Mouse (Mus musculus): Measurements from ENCODE around the gene Vps29. TPM values are rescaled to one million over a fixed set of nuclear protein-coding genes. Genes with fewer than 3 reads are reported as not detected.

Gene Vps29
- polyA plus RNA-seq, 1 experiment = 139 TPM

DNA sequence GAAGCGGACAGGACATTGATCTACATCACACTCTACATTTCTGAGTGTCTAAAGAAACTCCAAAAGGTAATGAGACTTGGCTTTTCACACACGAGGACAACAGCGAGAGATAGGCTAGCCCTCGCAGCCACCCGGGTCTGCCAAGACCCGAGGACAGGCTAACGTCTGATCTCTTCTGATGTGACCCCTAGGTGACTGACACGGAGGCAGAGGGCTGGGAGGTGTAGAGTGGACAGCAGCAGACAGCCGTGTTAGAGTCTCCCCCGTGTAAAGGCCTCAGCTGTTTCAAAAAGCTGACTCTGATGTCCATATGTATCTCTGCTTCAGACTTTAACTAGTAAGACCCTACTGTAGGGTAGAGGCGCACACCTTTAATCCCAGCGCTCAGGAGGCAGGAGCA lies 49.2 kb downstream of the Vps29 start:
- H3ac ChIP-seq (ENCODE audit: control insufficient read depth, insufficient read length) = no peak overlapping the region
- H3K36me3 ChIP-seq (ENCODE audit: control insufficient read depth, insufficient read depth) = peaks cover 18% of the 10 kb centered on the region
- H3K4me2 ChIP-seq (ENCODE audit: low read depth) = no peak overlapping the region
- no peaks in the 10 kb centered on the region for H3K79me2 ChIP-seq (ENCODE audit: control insufficient read depth, insufficient read depth)
- TF ChIP-seq USF1 (IDR thresholded peaks at IDR 0.05; ENCODE audit: low read depth) = no peak
- H3K4me3 ChIP-seq = no peak overlapping the region
- H3K27me3 ChIP-seq (ENCODE audit: control insufficient read depth, insufficient read depth, insufficient read length) = no peaks in the 10 kb centered on the region

DNA sequence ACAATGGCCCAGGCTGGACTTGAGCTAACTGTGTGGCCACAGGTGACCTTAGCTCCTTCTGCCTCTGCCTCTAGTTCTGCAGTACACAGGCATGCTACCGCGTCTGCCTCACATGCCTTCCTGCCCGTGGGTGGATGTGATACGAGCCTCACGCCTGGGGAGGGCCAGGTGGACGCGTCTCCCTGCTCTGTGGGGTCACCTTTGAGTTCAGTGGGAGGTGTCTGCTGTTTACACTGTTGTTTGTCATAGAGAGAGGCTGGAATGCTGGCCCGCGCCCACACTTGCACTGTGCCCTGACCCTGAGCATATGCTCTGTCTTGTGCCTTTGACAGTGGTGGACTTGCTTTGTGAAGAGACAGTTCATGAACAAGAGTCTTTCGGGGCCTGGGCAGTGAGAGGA lies 51.4 kb downstream of the Vps29 start:
- no peaks in the 10 kb centered on the region for H3K27me3 ChIP-seq (ENCODE audit: control insufficient read depth, insufficient read depth, insufficient read length)
- H3K79me2 ChIP-seq (ENCODE audit: control insufficient read depth, insufficient read depth) = no peaks in the 10 kb centered on the region
- TF ChIP-seq MYOG (IDR thresholded peaks at IDR 0.05; ENCODE audit: control insufficient read depth in 1 of 3, insufficient read depth in 1 of 3, insufficient read length in 2 of 3, low read depth in 2 of 3) (no peak), POLR2A (IDR thresholded peaks at IDR 0.05; ENCODE audit: insufficient read length, low read depth) (no peak), POLR2AphosphoS2 (IDR thresholded peaks at IDR 0.05; ENCODE audit: insufficient read length, low read depth) (no peak), TCF12 (IDR thresholded peaks at IDR 0.05; ENCODE audit: insufficient read depth, poor library complexity, severe bottlenecking) (no peak), MAX (IDR thresholded peaks at IDR 0.05; ENCODE audit: low read depth) (no peak), MYOD1 (IDR thresholded peaks at IDR 0.05; ENCODE audit: control insufficient read depth in 1 of 3, insufficient read length in 2 of 3, low read depth in 2 of 3) (no peak), SRF (IDR thresholded peaks at IDR 0.05; ENCODE audit: control insufficient read depth, insufficient read length, low read depth) (no peak), CEBPB (IDR thresholded peaks at IDR 0.05; ENCODE audit: insufficient read depth, poor library complexity, severe bottlenecking) (no peak), E2F4 (IDR thresholded peaks at IDR 0.05; ENCODE audit: insufficient read depth) (no peak), REST (IDR thresholded peaks at IDR 0.05; ENCODE audit: insufficient read depth, insufficient read length) (no peak), USF1 (IDR thresholded peaks at IDR 0.05; ENCODE audit: low read depth) (no peak), TCF3 (IDR thresholded peaks at IDR 0.05; ENCODE audit: insufficient read length, low read depth) (no peak)
- H3ac ChIP-seq (ENCODE audit: control insufficient read depth, insufficient read length) = no peak overlapping the region
- no peak overlapping the region for H3K4me3 ChIP-seq
- H3K36me3 ChIP-seq (ENCODE audit: control insufficient read depth, insufficient read depth) = peaks cover 18% of the 10 kb centered on the region
- H3K4me2 ChIP-seq (ENCODE audit: low read depth) = no peak overlapping the region

DNA sequence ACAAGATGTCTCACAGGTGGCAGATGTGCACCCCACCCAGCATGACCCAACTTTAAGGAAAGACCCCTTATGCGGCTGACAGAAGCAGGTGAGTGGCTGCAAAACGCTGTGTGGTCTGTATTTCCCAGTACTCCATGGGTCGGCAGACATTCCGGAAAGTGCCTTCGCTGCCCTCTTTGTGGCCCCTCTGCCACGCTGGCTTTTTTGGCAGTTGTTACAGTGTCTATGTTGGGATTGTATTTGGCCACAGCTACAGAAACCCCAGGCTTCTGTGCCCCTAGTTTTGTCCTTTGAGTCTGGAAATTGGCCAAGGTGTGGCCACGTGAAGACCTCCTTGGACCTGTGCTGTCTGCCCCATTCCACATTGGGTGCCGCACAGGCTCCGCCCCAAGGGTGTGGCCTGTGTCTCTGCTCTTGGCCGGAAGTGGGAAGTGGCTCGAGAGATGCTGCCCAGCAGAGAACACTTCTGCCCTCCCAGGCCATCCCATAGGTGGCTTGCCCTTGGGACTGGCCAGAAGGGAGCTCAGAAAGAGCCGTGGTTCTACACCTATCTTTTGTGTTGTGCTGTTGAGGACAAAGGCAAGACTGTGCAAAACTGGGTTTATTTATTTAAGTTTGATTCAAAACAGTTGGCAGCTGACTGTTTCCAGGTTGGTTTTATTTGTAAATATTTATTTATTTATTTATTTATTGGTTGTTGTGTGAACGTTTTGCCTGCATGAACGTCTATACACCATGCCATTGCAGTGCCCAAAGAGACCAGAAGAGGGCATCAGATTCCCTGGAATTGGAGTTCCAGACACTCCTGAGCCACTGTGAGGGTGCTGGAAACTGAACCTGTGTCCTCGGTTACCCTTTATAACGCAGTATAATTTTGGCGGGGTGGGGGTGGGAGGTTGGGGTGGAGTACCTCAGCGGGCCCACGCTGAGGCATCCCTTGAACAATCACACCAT lies 55.8 kb downstream of the Vps29 start:
- H3K4me2 ChIP-seq (ENCODE audit: low read depth) = no peak overlapping the region
- H3K79me2 ChIP-seq (ENCODE audit: control insufficient read depth, insufficient read depth) = no peaks in the 10 kb centered on the region
- no peak overlapping the region for H3ac ChIP-seq (ENCODE audit: control insufficient read depth, insufficient read length)
- H3K4me3 ChIP-seq = no peak overlapping the region
- TF ChIP-seq CEBPB (IDR thresholded peaks at IDR 0.05; ENCODE audit: insufficient read depth, poor library complexity, severe bottlenecking) = no peak
- TF ChIP-seq TCF3 (IDR thresholded peaks at IDR 0.05; ENCODE audit: insufficient read length, low read depth) = no peak
- no peak for TF ChIP-seq SRF (IDR thresholded peaks at IDR 0.05; ENCODE audit: control insufficient read depth, insufficient read length, low read depth)
- TF ChIP-seq USF1 (IDR thresholded peaks at IDR 0.05; ENCODE audit: low read depth) = no peak
- TF ChIP-seq E2F4 (IDR thresholded peaks at IDR 0.05; ENCODE audit: insufficient read depth) = no peak
- no peak for TF ChIP-seq MYOG (IDR thresholded peaks at IDR 0.05; ENCODE audit: control insufficient read depth in 1 of 3, insufficient read depth in 1 of 3, insufficient read length in 2 of 3, low read depth in 2 of 3)
- no peak for TF ChIP-seq POLR2A (IDR thresholded peaks at IDR 0.05; ENCODE audit: insufficient read length, low read depth)
- no peak for TF ChIP-seq TCF12 (IDR thresholded peaks at IDR 0.05; ENCODE audit: insufficient read depth, poor library complexity, severe bottlenecking)
- no peak for TF ChIP-seq POLR2AphosphoS2 (IDR thresholded peaks at IDR 0.05; ENCODE audit: insufficient read length, low read depth)
- no peak for TF ChIP-seq MAX (IDR thresholded peaks at IDR 0.05; ENCODE audit: low read depth)
- TF ChIP-seq MYOD1 (IDR thresholded peaks at IDR 0.05; ENCODE audit: control insufficient read depth in 1 of 3, insufficient read length in 2 of 3, low read depth in 2 of 3) = no peak
- TF ChIP-seq REST (IDR thresholded peaks at IDR 0.05; ENCODE audit: insufficient read depth, insufficient read length) = no peak
- no peaks in the 10 kb centered on the region for H3K27me3 ChIP-seq (ENCODE audit: control insufficient read depth, insufficient read depth, insufficient read length)
- peaks cover 7% of the 10 kb centered on the region for H3K36me3 ChIP-seq (ENCODE audit: control insufficient read depth, insufficient read depth)

DNA sequence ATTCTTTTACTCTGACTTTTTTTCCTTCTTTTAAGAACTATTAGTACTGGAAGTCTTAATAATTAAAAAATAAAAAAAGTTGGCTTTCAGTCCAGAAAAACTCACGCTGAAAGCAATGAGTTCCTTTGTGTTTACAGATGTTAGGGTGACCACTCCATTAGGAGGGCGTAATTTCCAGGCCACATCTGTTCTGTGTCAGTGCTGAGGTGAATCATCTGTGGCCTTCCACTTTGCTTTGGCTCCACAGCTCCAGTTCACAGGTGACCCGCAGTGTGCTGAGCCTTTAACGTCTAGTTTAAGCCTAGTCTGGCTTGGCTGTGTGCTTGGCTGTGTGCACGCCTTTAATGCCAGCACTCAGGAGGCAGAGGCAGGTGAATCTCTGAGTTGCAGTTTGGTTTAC lies 57.7 kb downstream of the Vps29 start:
- no peak overlapping the region for H3K4me2 ChIP-seq (ENCODE audit: low read depth)
- TF ChIP-seq REST (IDR thresholded peaks at IDR 0.05; ENCODE audit: insufficient read depth, insufficient read length) = no peak
- no peak for TF ChIP-seq MYOG (IDR thresholded peaks at IDR 0.05; ENCODE audit: control insufficient read depth in 1 of 3, insufficient read depth in 1 of 3, insufficient read length in 2 of 3, low read depth in 2 of 3)
- H3ac ChIP-seq (ENCODE audit: control insufficient read depth, insufficient read length) = no peak overlapping the region
- H3K27me3 ChIP-seq (ENCODE audit: control insufficient read depth, insufficient read depth, insufficient read length) = no peaks in the 10 kb centered on the region
- H3K4me3 ChIP-seq = no peak overlapping the region
- peaks cover 4% of the 10 kb centered on the region for H3K36me3 ChIP-seq (ENCODE audit: control insufficient read depth, insufficient read depth)
- no peaks in the 10 kb centered on the region for H3K79me2 ChIP-seq (ENCODE audit: control insufficient read depth, insufficient read depth)

DNA sequence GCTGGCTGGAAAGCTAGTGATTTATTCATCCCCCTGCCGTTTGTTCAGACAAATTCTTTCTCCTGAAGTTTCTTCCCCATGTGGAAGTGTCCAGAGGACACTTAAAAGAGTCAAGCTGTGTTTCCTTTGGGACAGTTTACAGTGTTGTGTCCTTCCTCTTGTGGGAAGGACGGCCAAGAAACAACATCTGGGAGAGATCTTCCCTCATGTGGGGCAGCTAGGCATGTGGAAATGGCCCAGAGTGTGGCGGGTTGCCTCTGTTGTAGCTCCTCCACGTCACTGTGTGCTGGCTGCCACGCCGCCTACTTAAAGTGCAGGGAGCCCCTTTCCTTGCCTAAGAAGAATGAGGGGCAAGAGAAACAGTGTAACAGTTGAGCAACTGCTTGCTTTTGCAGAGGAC lies 58.7 kb downstream of the Vps29 start:
- H3ac ChIP-seq (ENCODE audit: control insufficient read depth, insufficient read length) = no peak overlapping the region
- H3K36me3 ChIP-seq (ENCODE audit: control insufficient read depth, insufficient read depth) = no peaks in the 10 kb centered on the region
- H3K4me3 ChIP-seq = no peak overlapping the region
- no peak for TF ChIP-seq E2F4 (IDR thresholded peaks at IDR 0.05; ENCODE audit: insufficient read depth)
- TF ChIP-seq TCF12 (IDR thresholded peaks at IDR 0.05; ENCODE audit: insufficient read depth, poor library complexity, severe bottlenecking) = no peak
- no peak for TF ChIP-seq MYOD1 (IDR thresholded peaks at IDR 0.05; ENCODE audit: control insufficient read depth in 1 of 3, insufficient read length in 2 of 3, low read depth in 2 of 3)
- no peak for TF ChIP-seq POLR2AphosphoS2 (IDR thresholded peaks at IDR 0.05; ENCODE audit: insufficient read length, low read depth)
- no peak for TF ChIP-seq MYOG (IDR thresholded peaks at IDR 0.05; ENCODE audit: control insufficient read depth in 1 of 3, insufficient read depth in 1 of 3, insufficient read length in 2 of 3, low read depth in 2 of 3)
- no peak for TF ChIP-seq SRF (IDR thresholded peaks at IDR 0.05; ENCODE audit: control insufficient read depth, insufficient read length, low read depth)
- no peak for TF ChIP-seq CEBPB (IDR thresholded peaks at IDR 0.05; ENCODE audit: insufficient read depth, poor library complexity, severe bottlenecking)
- no peak for TF ChIP-seq REST (IDR thresholded peaks at IDR 0.05; ENCODE audit: insufficient read depth, insufficient read length)
- no peak for TF ChIP-seq TCF3 (IDR thresholded peaks at IDR 0.05; ENCODE audit: insufficient read length, low read depth)
- no peak for TF ChIP-seq POLR2A (IDR thresholded peaks at IDR 0.05; ENCODE audit: insufficient read length, low read depth)
- no peak for TF ChIP-seq USF1 (IDR thresholded peaks at IDR 0.05; ENCODE audit: low read depth)
- no peak for TF ChIP-seq MAX (IDR thresholded peaks at IDR 0.05; ENCODE audit: low read depth)
- H3K79me2 ChIP-seq (ENCODE audit: control insufficient read depth, insufficient read depth) = no peaks in the 10 kb centered on the region
- no peak overlapping the region for H3K4me2 ChIP-seq (ENCODE audit: low read depth)
- no peaks in the 10 kb centered on the region for H3K27me3 ChIP-seq (ENCODE audit: control insufficient read depth, insufficient read depth, insufficient read length)
